Mouse (Mus musculus): ENCODE results near the gene Musk. TPM values are rescaled to one million over a fixed set of nuclear protein-coding genes. Genes with fewer than 3 reads are reported as not detected.

The Musk gene
- polyA plus RNA-seq, 2 experiments = not detected

- Histone ChIP-seq H3K4me1 (replicated peaks; ENCODE audit: control insufficient read depth in 2 of 2, insufficient read depth in 2 of 2, low read length in 1 of 2) (no peaks in the 10 kb centered on the region), H3K27me3 (ENCODE audit: control insufficient read depth, insufficient read depth, low read length) (no peaks in the 10 kb centered on the region), H3K9ac (replicated peaks) (no peak overlapping the region), H3K4me3 (ENCODE audit: insufficient read depth in 1 of 2, low read depth in 2 of 2, low read length in 2 of 2) (no peak overlapping the region), H3K4me2 (ENCODE audit: low read depth) (no peak overlapping the region), H3K36me3 (replicated peaks; ENCODE audit: control insufficient read depth, insufficient read depth, low read depth) (no peaks in the 10 kb centered on the region), H3K9me3 (ENCODE audit: control insufficient read depth, low read length) (no peaks in the 10 kb centered on the region), H3K27ac (no peak overlapping the region)
- DNase-seq (ENCODE audit: low read depth in 3 of 3, low spot score in 3 of 3) (no peak), ATAC-seq (ENCODE audit: insufficient read depth) (no peak)
- WGBS (ENCODE audit: insufficient replicate concordance) = 53% methylated on average over 8 of the region's 8 CpGs
- TF ChIP-seq EP300 (IDR thresholded peaks at IDR 0.05; ENCODE audit: low read depth) = no peak
- TF ChIP-seq CTCF (IDR thresholded peaks at IDR 0.05; ENCODE audit: low read depth) = no peak
Measured at GRCm38 (mm10) chr4:58275261-58275895, 10.4 kb upstream of the Musk start.

- no peaks in the 10 kb centered on the region for H3K4me1 ChIP-seq (replicated peaks; ENCODE audit: control insufficient read depth in 2 of 2, insufficient read depth in 2 of 2, low read length in 1 of 2)
- no peak overlapping the region for H3K4me3 ChIP-seq (ENCODE audit: insufficient read depth in 1 of 2, low read depth in 2 of 2, low read length in 2 of 2)
- 69% methylated on average over 6 of the region's 6 CpGs for WGBS (ENCODE audit: insufficient replicate concordance)
- H3K27ac ChIP-seq = no peak overlapping the region
- no peaks in the 10 kb centered on the region for H3K27me3 ChIP-seq (ENCODE audit: control insufficient read depth, insufficient read depth, low read length)
- no peaks in the 10 kb centered on the region for H3K36me3 ChIP-seq (replicated peaks; ENCODE audit: control insufficient read depth, insufficient read depth, low read depth)
- H3K9ac ChIP-seq (replicated peaks) = no peak overlapping the region
- H3K9me3 ChIP-seq (ENCODE audit: control insufficient read depth, low read length) = no peaks in the 10 kb centered on the region
- TF ChIP-seq CTCF (IDR thresholded peaks at IDR 0.05; ENCODE audit: low read depth) (no peak), EP300 (IDR thresholded peaks at IDR 0.05; ENCODE audit: low read depth) (no peak)
- no peak for DNase-seq (ENCODE audit: low read depth in 3 of 3, low spot score in 3 of 3)
- no peak overlapping the region for H3K4me2 ChIP-seq (ENCODE audit: low read depth)
- ATAC-seq (ENCODE audit: insufficient read depth) = no peak
Measured at GRCm38 (mm10) chr4:58278368-58278767, 7.4 kb upstream of the Musk start.

GRCm38 (mm10) chr4:58280121-58280520, 5.6 kb upstream of the Musk start:
- H3K4me3 ChIP-seq (ENCODE audit: insufficient read depth in 1 of 2, low read depth in 2 of 2, low read length in 2 of 2) = no peak overlapping the region
- ATAC-seq (ENCODE audit: insufficient read depth) (no peak), DNase-seq (ENCODE audit: low read depth in 3 of 3, low spot score in 3 of 3) (no peak)
- no peak overlapping the region for H3K27ac ChIP-seq
- no peak overlapping the region for H3K4me2 ChIP-seq (ENCODE audit: low read depth)
- no peaks in the 10 kb centered on the region for H3K27me3 ChIP-seq (ENCODE audit: control insufficient read depth, insufficient read depth, low read length)
- H3K9ac ChIP-seq (replicated peaks) = no peak overlapping the region
- H3K4me1 ChIP-seq (replicated peaks; ENCODE audit: control insufficient read depth in 2 of 2, insufficient read depth in 2 of 2, low read length in 1 of 2) = no peaks in the 10 kb centered on the region
- TF ChIP-seq EP300 (IDR thresholded peaks at IDR 0.05; ENCODE audit: low read depth) (no peak), CTCF (IDR thresholded peaks at IDR 0.05; ENCODE audit: low read depth) (no peak)
- no peaks in the 10 kb centered on the region for H3K36me3 ChIP-seq (replicated peaks; ENCODE audit: control insufficient read depth, insufficient read depth, low read depth)
- H3K9me3 ChIP-seq (ENCODE audit: control insufficient read depth, low read length) = no peaks in the 10 kb centered on the region
- WGBS (ENCODE audit: insufficient replicate concordance) = 53% methylated on average over 2 of the region's 2 CpGs

GRCm38 (mm10) chr4:58286368-58287090, 769 bp downstream of the Musk start:
- no peak overlapping the region for H3K27ac ChIP-seq
- no peak overlapping the region for H3K4me2 ChIP-seq (ENCODE audit: low read depth)
- 0 out of 4 replicates have a peak, but pooled peaks cover 0 to 2% of the 10 kb centered on the region in 2 experiments for H3K4me1 ChIP-seq (replicated peaks; ENCODE audit: control insufficient read depth in 2 of 2, insufficient read depth in 2 of 2, low read length in 1 of 2)

GRCm38 (mm10) chr4:58288753-58289152, 3.0 kb downstream of the Musk start:
- Histone ChIP-seq H3K9me3 (ENCODE audit: control insufficient read depth, low read length) (no peaks in the 10 kb centered on the region), H3K27me3 (ENCODE audit: control insufficient read depth, insufficient read depth, low read length) (no peaks in the 10 kb centered on the region), H3K4me3 (ENCODE audit: insufficient read depth in 1 of 2, low read depth in 2 of 2, low read length in 2 of 2) (no peak overlapping the region), H3K9ac (replicated peaks) (no peak overlapping the region), H3K27ac (no peak overlapping the region), H3K36me3 (replicated peaks; ENCODE audit: control insufficient read depth, insufficient read depth, low read depth) (no peaks in the 10 kb centered on the region), H3K4me2 (ENCODE audit: low read depth) (no peak overlapping the region), H3K4me1 (replicated peaks; ENCODE audit: control insufficient read depth in 2 of 2, insufficient read depth in 2 of 2, low read length in 1 of 2) (0 out of 4 replicates have a peak, but pooled peaks cover 0 to 2% of the 10 kb centered on the region in 2 experiments)
- WGBS (ENCODE audit: insufficient replicate concordance) = 49% methylated on average over 5 of the region's 5 CpGs
- no peak for TF ChIP-seq CTCF (IDR thresholded peaks at IDR 0.05; ENCODE audit: low read depth)
- no peak for TF ChIP-seq EP300 (IDR thresholded peaks at IDR 0.05; ENCODE audit: low read depth)
- peak in 1 of 3 experiments; percentile 6 for DNase-seq (ENCODE audit: low read depth in 3 of 3, low spot score in 3 of 3)
- ATAC-seq (ENCODE audit: insufficient read depth) = no peak

More at GRCm38 (mm10) chr4:58286368-58287090, 769 bp downstream of the Musk start:
- Histone ChIP-seq H3K9ac (replicated peaks) (no peak overlapping the region), H3K36me3 (replicated peaks; ENCODE audit: control insufficient read depth, insufficient read depth, low read depth) (no peaks in the 10 kb centered on the region), H3K27me3 (ENCODE audit: control insufficient read depth, insufficient read depth, low read length) (no peaks in the 10 kb centered on the region), H3K4me3 (ENCODE audit: insufficient read depth in 1 of 2, low read depth in 2 of 2, low read length in 2 of 2) (no peak overlapping the region), H3K9me3 (ENCODE audit: control insufficient read depth, low read length) (no peaks in the 10 kb centered on the region)
- ATAC-seq (ENCODE audit: insufficient read depth) (no peak), DNase-seq (ENCODE audit: low read depth in 3 of 3, low spot score in 3 of 3) (no peak)
- TF ChIP-seq CTCF (IDR thresholded peaks at IDR 0.05; ENCODE audit: low read depth) = no peak
- no peak for TF ChIP-seq EP300 (IDR thresholded peaks at IDR 0.05; ENCODE audit: low read depth)
- WGBS (ENCODE audit: insufficient replicate concordance) = 46% methylated on average over 9 of the region's 9 CpGs
